In the genomic region with DNA sequence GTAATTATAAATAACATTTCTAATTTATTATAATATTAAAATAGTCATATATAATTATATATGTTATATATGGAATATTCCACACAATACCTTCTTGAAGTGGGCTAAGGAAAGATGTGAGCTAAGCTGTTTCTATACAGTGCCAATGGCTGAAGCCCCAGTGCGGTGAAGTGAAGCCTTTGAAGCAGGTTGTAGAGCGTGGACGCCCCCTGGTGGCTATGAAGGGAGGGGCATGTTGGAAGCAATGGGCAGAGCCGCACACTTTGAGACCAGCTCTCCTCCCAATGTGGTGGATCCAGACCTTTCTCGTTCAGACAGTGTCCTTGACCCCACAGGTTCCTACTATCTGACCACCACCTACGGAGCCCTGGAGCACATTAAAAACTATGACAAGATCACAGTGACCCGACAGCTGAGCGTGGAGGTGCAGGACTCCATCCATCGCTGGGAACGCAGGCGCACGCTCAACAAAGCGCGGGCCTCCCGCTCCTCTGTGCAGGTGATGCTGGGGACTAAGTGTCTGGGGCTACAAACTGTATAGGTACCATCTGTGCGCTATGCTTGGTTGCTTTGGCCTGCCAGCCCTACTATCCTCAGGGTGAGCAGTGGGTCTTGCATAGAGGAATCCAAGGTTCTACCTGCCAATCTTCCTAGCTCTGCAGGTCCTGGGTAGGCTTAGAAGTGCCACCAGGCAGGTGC, we compare ENCODE assay signal across 8 mouse cellular contexts. TPM values are rescaled to one million over a fixed set of nuclear protein-coding genes. Genes with fewer than 3 reads are reported as not detected.
DNase-seq lines count a peak whose midpoint lies in the region; ATAC-seq lines count a peak whose summit lies in the region.

No protein-coding gene starts in this region.

- WGBS in hindbrain, embryonic 13.5 days = 54% methylated on average over 16 of the region's 16 CpGs

- H3K27ac ChIP-seq in hindbrain, embryonic 13.5 days = no peak overlapping the region

- DNase-seq in MN1 (ENCODE audit: low spot score) = peak; percentile 66
- DNase-seq in cerebellum, adult 8-10 months = peak; percentile 85
- peak; percentile 91 to 95 for DNase-seq in layer of hippocampus, postnatal 10 days (ENCODE audit: low spot score in 2 of 2)
- DNase-seq in lung, postnatal 10 days = peak; percentile 89
- DNase-seq in retina, adult 2 months (ENCODE audit: low read depth, low spot score) = peak; percentile 65
- DNase-seq in thymus, postnatal 14 days = peak; percentile 85

- peak; percentile 81 for ATAC-seq in frontal cortex, adult (ENCODE audit: low TSS enrichment)
- peak; percentile 82 for ATAC-seq in hindbrain, embryonic 13.5 days (ENCODE audit: low FRiP score)

- H3K4me2 ChIP-seq in hindbrain, embryonic 13.5 days = no peak overlapping the region

- peaks cover 23% of the 10 kb centered on the region for H3K27me3 ChIP-seq in hindbrain, embryonic 13.5 days

- no peaks in the 10 kb centered on the region for H3K36me3 ChIP-seq in hindbrain, embryonic 13.5 days

- H3K9ac ChIP-seq in hindbrain, embryonic 13.5 days = no peak overlapping the region

- no peaks in the 10 kb centered on the region for H3K4me1 ChIP-seq in hindbrain, embryonic 13.5 days (replicated peaks)

- H3K9me3 ChIP-seq in hindbrain, embryonic 13.5 days = no peaks in the 10 kb centered on the region

- no peak overlapping the region for H3K4me3 ChIP-seq in hindbrain, embryonic 13.5 days

RNA-seq across cellular contexts. Expression of gene Lgmn, which starts 52.2 kb away (rescaled TPM):
- 83.9 and 89.2 TPM in 2 replicates for polyA plus RNA-seq in hindbrain, embryonic 13.5 days (2015; fragmentation: Nextera tagmentation; extraction: Ambion mirVana)
- total RNA-seq in layer of hippocampus, postnatal 10 days (2021) = 100 to 1,000 TPM; 108 to 121 TPM
